Mouse (Mus musculus): ENCODE data around the gene Hyal6. TPM values are rescaled to one million over a fixed set of nuclear protein-coding genes. Genes with fewer than 3 reads are reported as not detected.

Gene Hyal6
- polyA plus RNA-seq (2015; fragmentation: Nextera tagmentation; extraction: Ambion mirVana), result not detected in 2 replicates

GRCm38 (mm10) chr6:24732945-24733344, at the start of gene Hyal6:
Gene Hyal6, plus strand, starts transcription at chr6:24733245.

GRCm38 (mm10) chr6:24748029-24748428, 15.0 kb downstream of the Hyal6 start, which contains the start of gene Hyal4:
Gene Hyal4, plus strand, starts transcription at chr6:24748329.

GRCm38 (mm10) chr6:24790888-24791287, 57.8 kb downstream of the Hyal6 start, which contains the start of gene Spam1:
Gene Spam1, plus strand, starts transcription at chr6:24791188.

Other genes starting within 250 kb of the Hyal6 start
- 0.09 and 0.23 TPM in 2 replicates for gene Iqub, start 218.2 kb upstream of the Hyal6 start, polyA plus RNA-seq (2015; fragmentation: Nextera tagmentation; extraction: Ambion mirVana)
- gene Ndufa5, start 205.2 kb upstream of the Hyal6 start, polyA plus RNA-seq (2015; fragmentation: Nextera tagmentation; extraction: Ambion mirVana), result 666 and 1,004 TPM in 2 replicates
- 0.03 and 0.04 TPM in 2 replicates for gene Asb15, start 205.1 kb upstream of the Hyal6 start, polyA plus RNA-seq (2015; fragmentation: Nextera tagmentation; extraction: Ambion mirVana)
- 1.2 TPM in 1 of 2 replicates, not detected in the other for gene Lmod2, start 135.5 kb upstream of the Hyal6 start, polyA plus RNA-seq (2015; fragmentation: Nextera tagmentation; extraction: Ambion mirVana)
- gene Wasl, start 68.2 kb upstream of the Hyal6 start, polyA plus RNA-seq (2015; fragmentation: Nextera tagmentation; extraction: Ambion mirVana), result 60.0 and 71.6 TPM in 2 replicates
- 0.06 TPM in 1 of 2 replicates, not detected in the other for gene Hyal4, start 15.1 kb downstream of the Hyal6 start, polyA plus RNA-seq (2015; fragmentation: Nextera tagmentation; extraction: Ambion mirVana)
- not detected in 2 replicates for gene Spam1, start 57.9 kb downstream of the Hyal6 start, polyA plus RNA-seq (2015; fragmentation: Nextera tagmentation; extraction: Ambion mirVana)
- gene Hyal5, start 124.8 kb downstream of the Hyal6 start, polyA plus RNA-seq (2015; fragmentation: Nextera tagmentation; extraction: Ambion mirVana), result 0.43 TPM in 1 of 2 replicates, not detected in the other
- gene Tmem229a, start 223.1 kb downstream of the Hyal6 start, polyA plus RNA-seq (2015; fragmentation: Nextera tagmentation; extraction: Ambion mirVana), result 0.28 and 0.55 TPM in 2 replicates